Mouse (Mus musculus) forebrain, embryonic 14.5 days (tissue): ENCODE measurements around the gene Pgghg. TPM values are rescaled to one million over a fixed set of nuclear protein-coding genes. Genes with fewer than 3 reads are reported as not detected.

ENCODE experiments used
- ATAC-seq: fragments of 200-750 bp; cut with Nextera tagmentation; 2 replicates; pipeline ENCODE4 v1.8.0; 2017; ENCODE audit warnings: mild to moderate bottlenecking, moderate library complexity
- DNase-seq: peaks from one replicate; pipeline ENCODE4 v3.0.0-alpha.2; 2015; ENCODE audit warnings: low spot score
- H3K27ac ChIP-seq: fragments of 300-500 bp; sonication (generic); 2 replicates; pipeline ENCODE4 v1.5.1; 2014; ENCODE audit warnings: low read depth, mild to moderate bottlenecking, control low read depth, low read length, moderate library complexity
- H3K27me3 ChIP-seq: fragments of 300-500 bp; sonication (generic); replicated peaks from 2 replicates; pipeline ENCODE4 v1.6.1; 2014; ENCODE audit warnings: low read length, control low read depth, mixed read lengths; ENCODE audit not compliant: control insufficient read depth, insufficient read depth
- H3K36me3 ChIP-seq: fragments of 300-500 bp; sonication (generic); 2 replicates; pipeline ENCODE4 v1.6.1; 2014; ENCODE audit warnings: low read length, control low read depth; ENCODE audit not compliant: control insufficient read depth, insufficient read depth
- H3K4me1 ChIP-seq: fragments of 300-500 bp; sonication (generic); 2 replicates; pipeline ENCODE4 v1.6.1; 2014; ENCODE audit warnings: antibody characterized with exemption, low read length, control low read depth; ENCODE audit not compliant: control insufficient read depth, insufficient read depth
- H3K4me2 ChIP-seq: fragments of 300-500 bp; sonication (generic); 2 replicates; pipeline ENCODE4 v1.6.1; 2014; ENCODE audit warnings: mild to moderate bottlenecking, control low read depth, low read length
- H3K4me3 ChIP-seq: fragments of 300-500 bp; sonication (generic); 2 replicates; pipeline ENCODE4 v1.5.1; 2014; ENCODE audit warnings: low read depth, low read length, control low read depth
- H3K9ac ChIP-seq: fragments of 300-500 bp; sonication (generic); 2 replicates; pipeline ENCODE4 v1.6.1; 2014; ENCODE audit warnings: mild to moderate bottlenecking, low read length, control low read depth, moderate library complexity
- H3K9me3 ChIP-seq: fragments of 300-500 bp; sonication (generic); replicated peaks from 2 replicates; pipeline ENCODE4 v1.6.1; 2016; ENCODE audit warnings: low read length, control low read depth, mixed read lengths; ENCODE audit not compliant: control insufficient read depth
- WGBS: fragments of 180-500 bp; shearing (Covaris S2); extraction: QIAGEN DNeasy Blood & Tissue Kit; methylation state at CpG from one replicate; pipeline ENCODE4 v1.1.7; 2014; 5-methylcytosine and 5-hydroxymethylcytosine counted together
- polyA plus RNA-seq: library from polyadenylated mRNA; unstranded; fragments of >200 nt; fragmentation: Nextera tagmentation; extraction: Ambion mirVana; gene quantifications from 2 replicates; pipeline ENCODE4 v1.2.1, GENCODE M21; 2014

The Pgghg gene
- polyA plus RNA-seq, 1 experiment from 2014 or later = 8.8 TPM

GRCm38 (mm10) chr7:140920418-140921029, 20.7 kb upstream of the Pgghg start, which contains the start of gene Nlrp6:
Gene Nlrp6 (plus strand): TSS chr7:140920902.
- Histone ChIP-seq H3K27ac (no peak within 1 kb of the TSS), H3K4me1 (no peaks in the 10 kb centered on the region; the same call in 1 of the 2 replicates), H3K4me2 (no peak within 1 kb of the TSS; the same call in 1 of the 2 replicates), H3K9me3 (no peaks in the 10 kb centered on the region), H3K9ac (no peak within 1 kb of the TSS), H3K4me3 (0 out of 2 replicates have a peak within 1 kb of the TSS, but pooled peaks have one; percentile 42), H3K27me3 (peaks cover 47% of the 10 kb centered on the region), H3K36me3 (no peaks in the 10 kb centered on the region)
- WGBS = 77% methylated on average over 8 of the region's 8 CpGs
- no peak for DNase-seq
- no peak for ATAC-seq

- H3K27me3 ChIP-seq = peaks cover 47% of the 10 kb centered on the region
- no peaks in the 10 kb centered on the region for H3K9me3 ChIP-seq
- DNase-seq (no peak), ATAC-seq (no peak)
- H3K4me2 ChIP-seq = peak overlapping the region; percentile 93; the same call in 1 of the 2 replicates
- WGBS = 33% methylated on average over 22 of the region's 22 CpGs
- H3K9ac ChIP-seq = no peak overlapping the region
- H3K4me3 ChIP-seq = 0 out of 2 replicates have a peak overlapping the region, but pooled peaks have one; percentile 42
- no peaks in the 10 kb centered on the region; the same call in 1 of the 2 replicates for H3K4me1 ChIP-seq
- no peak overlapping the region for H3K27ac ChIP-seq
- H3K36me3 ChIP-seq = no peaks in the 10 kb centered on the region
Measured at GRCm38 (mm10) chr7:140921225-140921975, 19.8 kb upstream of the Pgghg start.

DNA sequence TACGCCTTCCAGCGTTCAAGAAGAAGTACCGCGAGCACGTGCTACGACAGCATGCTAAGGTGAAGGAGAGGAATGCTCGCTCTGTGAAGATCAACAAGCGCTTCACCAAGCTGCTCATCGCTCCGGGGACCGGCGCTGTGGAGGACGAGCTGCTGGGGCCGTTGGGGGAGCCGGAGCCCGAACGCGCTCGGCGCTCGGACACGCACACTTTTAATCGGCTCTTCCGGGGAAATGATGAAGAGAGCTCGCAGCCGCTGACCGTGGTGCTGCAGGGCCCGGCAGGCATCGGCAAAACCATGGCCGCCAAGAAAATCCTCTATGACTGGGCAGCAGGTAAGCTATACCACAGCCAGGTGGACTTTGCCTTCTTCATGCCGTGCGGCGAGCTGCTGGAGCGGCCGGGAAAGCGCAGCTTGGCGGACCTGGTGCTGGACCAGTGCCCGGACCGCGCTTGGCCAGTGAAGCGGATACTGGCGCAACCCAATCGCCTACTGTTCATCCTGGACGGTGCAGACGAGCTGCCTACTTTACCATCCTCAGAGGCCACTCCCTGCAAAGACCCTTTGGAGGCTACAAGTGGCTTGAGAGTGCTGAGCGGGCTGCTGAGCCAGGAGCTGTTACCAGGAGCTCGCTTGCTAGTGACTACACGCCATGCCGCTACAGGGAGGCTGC, 18.7 kb upstream of the Pgghg start:
- ATAC-seq (peak; percentile 46), DNase-seq (peak; percentile 55)

DNA sequence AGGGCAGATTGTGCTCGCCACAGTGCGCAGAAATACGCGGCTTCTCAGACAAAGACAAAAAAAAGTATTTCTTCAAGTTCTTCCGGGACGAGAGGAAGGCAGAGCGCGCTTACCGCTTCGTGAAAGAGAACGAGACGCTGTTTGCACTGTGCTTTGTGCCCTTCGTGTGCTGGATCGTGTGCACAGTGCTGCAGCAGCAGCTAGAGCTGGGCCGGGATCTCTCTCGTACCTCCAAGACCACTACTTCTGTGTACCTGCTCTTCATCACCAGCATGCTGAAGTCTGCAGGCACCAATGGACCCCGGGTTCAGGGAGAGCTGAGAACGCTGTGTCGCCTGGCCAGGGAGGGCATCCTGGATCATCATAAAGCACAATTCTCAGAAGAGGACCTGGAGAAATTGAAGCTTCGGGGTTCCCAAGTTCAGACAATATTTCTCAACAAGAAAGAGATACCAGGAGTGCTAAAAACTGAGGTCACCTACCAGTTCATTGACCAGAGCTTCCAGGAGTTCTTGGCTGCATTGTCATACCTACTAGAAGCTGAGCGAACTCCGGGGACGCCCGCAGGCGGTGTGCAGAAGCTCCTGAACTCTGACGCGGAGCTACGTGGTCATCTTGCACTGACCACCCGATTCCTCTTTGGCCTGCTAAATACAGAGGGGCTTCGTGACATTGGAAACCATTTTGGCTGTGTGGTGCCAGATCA, 18.0 kb upstream of the Pgghg start:
- peak; percentile 40; the same call in 1 of the 2 replicates for ATAC-seq
- Histone ChIP-seq H3K9me3 (no peaks in the 10 kb centered on the region), H3K27ac (no peak overlapping the region)

More for the DNA sequence above, 18.7 kb upstream of the Pgghg start:
- peak overlapping the region; percentile 55 for H3K9ac ChIP-seq
- H3K27me3 ChIP-seq = peaks cover 47% of the 10 kb centered on the region
- no peaks in the 10 kb centered on the region for H3K36me3 ChIP-seq
- WGBS = 1% methylated on average over 49 of the region's 49 CpGs
- no peak overlapping the region for H3K27ac ChIP-seq
- H3K9me3 ChIP-seq = no peaks in the 10 kb centered on the region
- peak overlapping the region; percentile 42 for H3K4me3 ChIP-seq
- H3K4me1 ChIP-seq = no peaks in the 10 kb centered on the region; the same call in 1 of the 2 replicates
- H3K4me2 ChIP-seq = peak overlapping the region; percentile 93

GRCm38 (mm10) chr7:140927181-140927580, 14.0 kb upstream of the Pgghg start:
- H3K36me3 ChIP-seq = no peaks in the 10 kb centered on the region
- 93% methylated on average over 6 of the region's 6 CpGs for WGBS
- no peak for ATAC-seq
- no peak overlapping the region for H3K4me3 ChIP-seq
- H3K4me1 ChIP-seq = no peaks in the 10 kb centered on the region; the same call in 1 of the 2 replicates
- peaks cover 26% of the 10 kb centered on the region for H3K27me3 ChIP-seq
- no peak overlapping the region for H3K9ac ChIP-seq
- H3K4me2 ChIP-seq = no peak overlapping the region
- no peak overlapping the region for H3K27ac ChIP-seq
- DNase-seq = no peak
- H3K9me3 ChIP-seq = no peaks in the 10 kb centered on the region

More for the DNA sequence above, 18.0 kb upstream of the Pgghg start:
- Histone ChIP-seq H3K4me3 (peak overlapping the region; percentile 42), H3K4me1 (no peaks in the 10 kb centered on the region; the same call in 1 of the 2 replicates), H3K4me2 (peak overlapping the region; percentile 93), H3K27me3 (peaks cover 47% of the 10 kb centered on the region), H3K36me3 (no peaks in the 10 kb centered on the region), H3K9ac (peak overlapping the region; percentile 55)
- no peak for DNase-seq
- 20% methylated on average over 30 of the region's 30 CpGs for WGBS

DNA sequence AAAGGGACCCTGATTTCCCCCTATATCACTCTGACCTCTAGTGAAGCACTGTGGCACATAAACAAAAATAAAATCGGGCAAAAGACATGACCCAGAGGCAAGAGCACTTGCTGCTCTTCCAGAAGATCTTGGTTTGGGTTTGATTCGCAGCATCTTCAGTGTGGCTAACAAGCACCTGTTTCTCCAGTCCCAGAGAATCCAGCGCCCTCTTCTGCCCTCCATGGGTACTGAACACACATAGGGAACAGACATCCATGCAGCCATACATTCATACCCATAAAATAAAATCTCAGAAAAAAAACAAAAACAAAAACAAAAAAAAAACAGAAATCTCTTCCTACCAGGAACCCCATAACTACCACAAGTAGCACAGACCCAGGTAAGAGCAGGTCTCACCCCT, 2.8 kb upstream of the Pgghg start:
- Histone ChIP-seq H3K4me2 (no peak overlapping the region), H3K9me3 (no peaks in the 10 kb centered on the region), H3K27ac (no peak overlapping the region), H3K4me1 (no peaks in the 10 kb centered on the region), H3K9ac (no peak overlapping the region), H3K4me3 (no peak overlapping the region), H3K36me3 (no peaks in the 10 kb centered on the region), H3K27me3 (no peaks in the 10 kb centered on the region)
- WGBS = 43% methylated on average over 3 of the region's 3 CpGs
- DNase-seq (no peak), ATAC-seq (no peak)

GRCm38 (mm10) chr7:140938896-140939295, 2.3 kb upstream of the Pgghg start:
- H3K9ac ChIP-seq = no peak overlapping the region
- no peaks in the 10 kb centered on the region for H3K4me1 ChIP-seq
- no peaks in the 10 kb centered on the region for H3K36me3 ChIP-seq
- WGBS = 26% methylated on average over 2 of the region's 2 CpGs
- ATAC-seq (no peak), DNase-seq (no peak)
- H3K9me3 ChIP-seq = no peaks in the 10 kb centered on the region
- no peak overlapping the region for H3K27ac ChIP-seq
- no peaks in the 10 kb centered on the region for H3K27me3 ChIP-seq
- no peak overlapping the region for H3K4me3 ChIP-seq
- H3K4me2 ChIP-seq = no peak overlapping the region

DNA sequence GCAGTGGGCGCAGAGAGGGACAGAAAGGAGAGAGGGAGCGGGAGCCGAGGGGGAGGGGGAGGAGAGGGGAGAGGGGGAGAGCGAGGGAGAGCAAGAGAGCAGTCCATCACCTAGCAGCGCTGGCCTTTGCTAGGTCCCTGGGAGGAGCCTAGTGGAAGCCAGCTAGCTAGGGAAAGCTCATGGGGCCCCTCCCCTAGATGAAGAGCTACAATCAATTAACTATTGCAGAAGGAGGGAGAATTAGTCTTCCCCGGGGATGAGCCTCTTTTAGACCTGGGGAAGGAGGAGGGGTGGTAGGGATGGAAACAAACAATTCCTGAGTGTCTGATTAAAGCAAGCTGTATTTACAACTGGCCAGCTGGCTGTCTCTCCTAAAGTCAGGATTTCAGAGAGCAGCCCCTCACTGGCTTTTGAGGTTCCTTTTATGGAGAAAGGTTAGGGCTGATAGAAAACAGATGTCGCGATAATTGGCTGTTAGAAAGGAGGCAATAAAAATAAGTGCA, 1.5 kb upstream of the Pgghg start:
- Histone ChIP-seq H3K4me3 (no peak overlapping the region), H3K4me2 (no peak overlapping the region), H3K4me1 (no peaks in the 10 kb centered on the region), H3K27ac (no peak overlapping the region), H3K9ac (no peak overlapping the region), H3K9me3 (no peaks in the 10 kb centered on the region), H3K36me3 (no peaks in the 10 kb centered on the region), H3K27me3 (no peaks in the 10 kb centered on the region)
- DNase-seq = peak; percentile 10
- no peak for ATAC-seq
- whole genome bisulfite sequencing = 9% methylated on average over 8 of the region's 8 CpGs
